Mouse (Mus musculus): ENCODE data around the gene Gm28230.

Gm28230 gene

GRCm38 (mm10) chr2:74691022-74691951 is 35.2 kb upstream of the Gm28230 start, which contains the start of gene Hoxd10:
Gene Hoxd10 (plus strand): TSS chr2:74691924.
- peak; percentile 65 for DNase-seq (ENCODE audit: low spot score)

- no peak for DNase-seq (ENCODE audit: low spot score)
Observed at GRCm38 (mm10) chr2:74691995-74692807, 34.3 kb upstream of the Gm28230 start.

DNA sequence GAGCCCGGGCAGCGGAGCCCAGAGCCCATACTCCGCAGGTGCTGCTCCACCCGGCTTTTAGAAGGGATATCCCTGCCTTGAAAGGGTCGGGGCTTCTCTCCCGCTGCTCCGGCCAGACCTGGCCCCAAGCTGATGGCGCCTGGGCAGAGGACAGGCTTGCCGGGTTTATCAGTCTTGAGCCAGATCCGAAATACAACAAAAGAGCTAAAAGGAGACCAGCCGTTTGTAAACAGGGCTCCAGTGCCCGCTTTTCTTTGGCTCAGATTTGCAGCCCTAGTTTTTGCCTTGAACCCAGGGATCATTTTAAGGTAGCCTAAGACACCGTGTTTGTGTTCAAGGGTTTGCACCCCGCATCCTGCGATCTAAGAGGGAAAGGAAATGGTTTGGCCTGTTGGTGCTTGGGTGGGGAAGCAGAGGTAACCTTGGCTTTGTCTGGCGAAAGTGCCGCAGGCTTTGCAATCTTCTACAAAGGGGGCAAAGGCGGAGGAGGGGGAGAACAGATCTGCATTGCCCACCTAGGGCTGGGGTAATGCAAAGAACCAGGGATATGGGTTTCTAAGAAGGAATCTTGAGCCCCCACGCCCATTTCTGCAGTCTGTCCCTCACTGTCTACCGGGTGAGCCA is 33.6 kb upstream of the Gm28230 start:
- no peak for DNase-seq (ENCODE audit: low spot score)

DNA sequence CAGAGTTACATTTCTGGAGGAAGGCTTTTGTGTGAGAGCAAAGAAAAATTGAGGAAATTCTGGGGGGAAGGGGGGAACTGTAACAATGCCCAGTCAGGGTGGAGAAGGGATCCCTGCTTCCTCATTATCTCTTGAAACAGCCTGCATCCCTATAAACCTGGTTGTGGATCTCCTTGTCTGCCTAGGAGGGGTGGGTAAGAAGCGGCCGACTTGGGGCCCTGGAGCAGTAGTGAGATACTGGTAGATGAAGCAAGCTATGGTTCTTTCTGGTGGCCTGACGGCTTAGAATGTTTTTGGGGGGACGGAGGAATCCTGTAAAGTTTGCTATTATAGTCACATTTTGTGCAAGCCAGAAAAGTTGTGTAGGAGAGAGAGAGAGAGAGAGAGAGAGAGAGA is 33.1 kb upstream of the Gm28230 start:
- no peak for DNase-seq (ENCODE audit: low spot score)

DNA sequence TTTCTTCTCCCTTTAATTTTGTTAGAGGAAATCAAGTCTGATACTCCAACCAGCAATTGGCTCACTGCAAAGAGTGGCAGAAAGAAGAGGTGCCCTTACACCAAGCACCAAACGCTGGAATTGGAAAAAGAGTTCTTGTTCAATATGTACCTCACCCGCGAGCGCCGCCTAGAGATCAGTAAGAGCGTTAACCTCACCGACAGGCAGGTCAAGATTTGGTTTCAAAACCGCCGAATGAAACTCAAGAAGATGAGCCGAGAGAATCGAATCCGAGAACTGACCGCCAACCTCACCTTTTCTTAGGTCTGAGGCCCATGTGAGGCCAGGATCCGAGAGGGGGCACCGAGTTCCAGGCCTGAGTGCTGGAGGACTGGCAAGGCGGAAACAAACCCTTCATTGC is 32.5 kb upstream of the Gm28230 start:
- DNase-seq (ENCODE audit: low spot score), result no peak

GRCm38 (mm10) chr2:74695383-74695782 is 31.1 kb upstream of the Gm28230 start:
- DNase-seq (ENCODE audit: low spot score), result no peak

DNA sequence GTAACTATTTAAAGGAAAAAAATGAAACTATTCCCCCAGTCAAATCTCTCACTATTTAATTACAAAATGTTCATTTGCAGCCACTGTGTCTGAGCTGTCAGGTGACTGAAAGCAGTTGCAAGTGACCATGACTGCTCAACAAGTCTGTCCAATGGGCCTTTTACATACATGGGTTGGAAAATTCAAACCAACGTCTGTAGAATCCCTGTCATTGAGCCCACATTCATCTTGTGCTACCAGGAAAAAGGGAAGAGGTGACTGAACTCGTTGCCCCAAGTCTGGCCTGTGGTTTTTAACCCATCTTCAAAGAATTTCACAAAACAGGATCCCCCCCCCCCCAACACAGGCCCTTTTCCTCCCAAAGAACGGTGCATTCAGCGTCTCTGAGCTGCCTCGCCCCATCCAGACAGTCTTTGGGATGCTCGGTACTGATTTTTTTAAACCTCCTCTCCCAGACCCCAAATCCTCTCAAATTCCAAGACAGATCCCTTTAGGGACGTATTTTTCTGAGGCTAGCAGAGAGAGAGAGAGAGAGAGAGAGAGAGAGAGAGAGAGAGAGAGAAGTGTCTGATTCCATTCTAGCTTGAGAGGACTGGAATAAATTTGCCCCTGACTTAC is 30.6 kb upstream of the Gm28230 start:
- no peak for DNase-seq (ENCODE audit: low spot score)

DNA sequence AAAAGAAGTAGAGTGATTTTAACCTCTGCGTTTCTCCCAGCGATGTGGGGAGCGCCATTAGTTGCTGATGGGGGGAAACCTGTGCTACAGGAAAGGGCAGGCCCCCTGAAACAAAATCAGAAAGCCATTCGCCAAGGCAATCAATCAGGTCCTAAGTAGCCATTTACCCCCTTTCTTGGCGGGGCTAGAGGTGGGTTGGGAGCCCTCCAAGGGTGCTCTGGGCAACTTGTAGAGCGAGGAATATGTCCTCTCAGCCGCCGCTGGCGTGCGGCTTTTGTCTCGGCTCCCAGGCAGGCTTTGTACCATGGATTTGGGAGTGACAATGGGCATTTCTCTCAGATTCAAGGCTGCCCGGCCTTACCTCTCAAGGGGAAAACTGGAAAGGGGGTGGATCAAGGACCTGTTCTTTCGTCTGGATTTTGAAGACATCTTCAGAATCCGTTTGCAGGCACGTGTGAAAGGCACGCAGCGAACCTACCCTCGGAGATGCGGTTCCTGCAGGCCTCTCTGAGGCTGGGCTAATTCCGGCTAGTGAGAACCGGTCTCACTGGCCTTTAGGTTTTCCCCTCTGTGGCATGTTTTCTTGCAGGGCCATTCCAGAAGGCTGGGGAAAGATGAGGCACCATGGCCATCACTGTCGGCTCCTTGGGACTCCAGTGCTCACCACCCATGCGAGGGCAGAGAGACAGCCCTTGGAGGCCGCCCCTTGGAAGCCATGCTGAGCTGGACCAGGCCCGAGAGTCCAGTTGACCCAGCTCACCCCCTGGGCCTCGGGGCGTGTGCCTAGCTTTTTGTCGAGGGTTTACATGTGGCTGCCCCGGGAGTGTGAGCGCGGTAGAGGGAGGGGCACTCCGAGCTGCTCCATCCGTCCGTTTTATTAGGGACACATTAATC is 29.8 kb upstream of the Gm28230 start:
- no peak for DNase-seq (ENCODE audit: low spot score)

DNA sequence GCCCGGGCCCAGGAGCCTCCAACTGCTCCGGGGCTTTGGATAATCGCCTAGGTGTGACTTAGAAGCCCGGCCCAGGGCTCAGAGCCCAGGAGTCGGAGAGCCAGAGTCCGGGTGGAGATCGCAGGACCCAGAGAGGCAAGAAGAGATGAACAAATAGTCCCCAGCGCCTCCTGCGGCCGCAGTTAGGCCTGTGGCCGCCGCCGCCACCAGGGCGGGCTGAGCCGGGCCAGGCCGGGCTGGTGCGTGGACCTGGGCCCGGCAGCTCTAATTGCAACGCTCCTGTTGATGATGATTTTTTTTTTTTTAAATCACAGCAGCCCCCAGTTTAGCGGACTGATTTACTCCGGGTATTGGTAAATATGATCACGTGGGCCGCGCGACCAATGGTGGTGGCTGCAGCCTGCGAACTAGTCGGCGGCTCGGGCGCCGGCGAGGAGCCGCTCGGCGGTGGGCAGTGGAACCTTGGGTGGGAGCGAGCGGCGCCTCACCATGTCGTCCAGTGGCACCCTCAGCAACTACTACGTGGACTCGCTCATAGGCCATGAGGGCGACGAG is 28.9 kb upstream of the Gm28230 start, which contains the start of gene Hoxd9:
Gene Hoxd9 (plus strand): TSS at position 161 of the 555 bp plus-strand sequence.
- peak; percentile 66 for DNase-seq (ENCODE audit: low spot score)

DNA sequence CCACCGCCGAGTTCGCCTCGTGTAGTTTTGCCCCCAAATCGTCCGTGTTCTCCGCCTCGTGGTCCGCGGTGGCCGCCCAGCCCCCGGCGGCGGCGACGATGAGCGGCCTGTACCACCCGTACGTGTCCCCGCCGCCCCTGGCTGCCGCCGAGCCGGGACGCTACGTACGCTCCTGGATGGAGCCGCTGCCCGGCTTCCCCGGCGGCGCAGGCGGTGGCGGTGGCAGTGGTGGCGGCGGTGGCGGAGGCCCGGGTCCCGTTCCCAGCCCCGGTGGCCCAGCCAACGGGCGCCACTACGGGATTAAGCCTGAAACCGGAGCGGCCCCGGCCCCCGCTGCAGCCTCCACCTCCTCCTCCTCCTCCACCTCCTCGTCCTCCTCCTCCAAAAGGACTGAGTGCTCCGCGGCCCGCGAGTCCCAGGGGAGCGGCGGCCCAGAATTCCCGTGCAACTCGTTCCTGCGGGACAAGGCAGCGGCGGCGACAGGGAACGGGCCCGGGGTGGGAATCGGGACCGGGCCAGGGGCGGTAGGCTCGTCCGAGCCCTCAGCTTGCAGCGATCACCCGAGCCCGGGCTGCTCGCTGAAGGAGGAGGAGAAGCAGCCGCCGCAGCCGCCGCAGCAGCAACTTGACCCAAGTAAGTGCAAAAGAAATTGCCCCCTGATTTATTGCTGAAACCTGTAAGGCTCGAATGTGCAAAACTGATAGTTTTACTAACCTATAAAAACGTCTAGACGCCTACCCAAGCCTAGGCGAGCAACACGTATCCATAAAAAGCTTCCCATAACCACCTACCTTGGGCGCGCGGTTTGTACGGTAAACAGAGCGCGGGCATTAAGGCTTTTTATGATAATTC is 28.1 kb upstream of the Gm28230 start:
- peak; percentile 40 for DNase-seq (ENCODE audit: low spot score)

- DNase-seq (ENCODE audit: low spot score), result no peak
Observed at GRCm38 (mm10) chr2:74699053-74699430, 27.5 kb upstream of the Gm28230 start.

GRCm38 (mm10) chr2:74699664-74700545 is 26.6 kb upstream of the Gm28230 start:
- no peak for DNase-seq (ENCODE audit: low spot score)

- DNase-seq (ENCODE audit: low spot score), result no peak
Observed at GRCm38 (mm10) chr2:74700546-74701112, 25.9 kb upstream of the Gm28230 start.

GRCm38 (mm10) chr2:74701949-74702819 is 24.3 kb upstream of the Gm28230 start:
- DNase-seq (ENCODE audit: low spot score), result peak; percentile 81

DNA sequence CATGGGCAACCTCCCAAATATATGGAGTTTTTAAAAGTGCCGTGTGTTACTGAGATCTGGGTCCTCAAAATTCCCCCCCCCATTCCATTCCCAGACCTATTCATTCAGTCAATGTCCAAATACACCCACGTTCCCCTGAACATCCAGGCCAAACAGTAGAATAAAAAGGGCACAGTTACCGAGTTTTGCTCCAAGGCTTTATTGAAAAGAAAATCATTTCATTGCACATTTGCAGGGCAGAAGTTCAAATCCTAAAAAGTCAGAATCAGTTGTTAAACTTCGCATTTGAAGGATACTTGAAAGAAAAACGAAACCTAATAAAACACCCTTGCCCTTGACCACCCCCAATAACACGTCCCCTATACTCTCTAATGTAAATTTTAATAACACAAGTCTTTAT is 23.7 kb upstream of the Gm28230 start:
- no peak for DNase-seq (ENCODE audit: low spot score)

DNA sequence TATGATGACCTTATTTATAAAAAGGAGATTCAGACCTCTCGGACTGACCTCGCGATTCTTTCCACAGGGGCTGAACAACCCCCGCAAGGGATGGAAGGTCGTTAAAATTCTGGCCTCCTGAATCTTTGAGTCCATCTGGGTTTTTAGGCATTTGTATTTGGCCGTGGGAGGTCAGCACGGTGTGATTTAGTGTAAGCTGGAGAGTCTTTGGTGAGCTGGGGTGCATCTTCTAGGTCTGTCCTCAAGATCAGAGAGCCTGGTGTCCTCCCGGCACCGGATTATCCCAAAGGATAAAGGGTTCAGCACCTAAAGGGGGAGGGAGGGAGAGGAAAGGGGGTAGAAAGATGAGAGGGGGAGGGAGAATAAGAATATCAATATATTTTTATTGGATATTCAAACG is 23.2 kb upstream of the Gm28230 start:
- DNase-seq (ENCODE audit: low spot score), result no peak

GRCm38 (mm10) chr2:74703720-74704392 is 22.7 kb upstream of the Gm28230 start:
- no peak for DNase-seq (ENCODE audit: low spot score)
